Mouse (Mus musculus) CD8-positive naive resting alpha-beta T cell, adult 2 months (primary cell): ENCODE results near the gene Calhm3.
"Not testable (repeated sequence)": the region's sequence is repeated elsewhere in the genome, so short reads cannot be mapped to it uniquely, and the experiment has no call there.

Source experiments
- DNase-seq, 2 experiments: peaks; one replicate each; pipeline ENCODE4 v3.0.0; 2022; ENCODE audit warnings: low read depth in 2 of 2, low spot score in 2 of 2

Calhm3 gene

GRCm38 (mm10) chr19:47168223-47168622, 10.7 kb upstream of the Calhm3 start:
- peak; percentile 19 to 31 for DNase-seq

DNA sequence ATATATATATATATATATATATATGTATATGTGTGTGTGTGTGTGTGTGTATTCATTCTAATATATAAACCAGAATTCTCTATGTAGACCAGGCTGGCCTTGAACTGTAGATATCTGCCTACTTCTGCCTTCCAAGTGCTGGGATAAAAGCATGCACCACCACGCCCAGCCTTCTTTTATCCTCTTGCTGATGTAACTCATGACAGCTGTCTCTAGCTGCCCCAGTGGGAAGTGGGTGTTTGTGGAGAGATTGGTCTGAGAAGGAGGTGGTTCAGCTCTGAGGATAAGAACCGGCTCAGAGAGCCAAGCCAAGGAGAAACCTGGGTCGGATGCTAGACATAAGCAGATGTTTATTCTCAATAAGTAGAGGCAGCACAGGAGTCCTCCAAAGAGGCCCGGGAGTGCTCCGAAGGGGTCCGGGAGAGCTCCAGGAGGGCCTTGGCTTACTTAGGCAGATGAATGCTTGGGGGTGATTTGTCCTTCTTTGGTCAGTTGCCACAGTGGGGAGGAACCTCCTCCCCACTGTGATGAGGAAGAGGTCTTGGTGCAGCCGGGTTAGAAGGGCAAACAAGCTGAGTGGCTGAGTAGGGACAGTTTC, 10.2 kb upstream of the Calhm3 start:
- no peak for DNase-seq

- DNase-seq, result no peak
Observed at GRCm38 (mm10) chr19:47166758-47167157, 9.2 kb upstream of the Calhm3 start.

- DNase-seq, result no peak
Observed at GRCm38 (mm10) chr19:47163176-47163744, 5.7 kb upstream of the Calhm3 start.

GRCm38 (mm10) chr19:47161669-47162068, 4.1 kb upstream of the Calhm3 start:
- no peak for DNase-seq

- no peak for DNase-seq
Observed at GRCm38 (mm10) chr19:47153767-47154166, 3.8 kb downstream of the Calhm3 start.

DNA sequence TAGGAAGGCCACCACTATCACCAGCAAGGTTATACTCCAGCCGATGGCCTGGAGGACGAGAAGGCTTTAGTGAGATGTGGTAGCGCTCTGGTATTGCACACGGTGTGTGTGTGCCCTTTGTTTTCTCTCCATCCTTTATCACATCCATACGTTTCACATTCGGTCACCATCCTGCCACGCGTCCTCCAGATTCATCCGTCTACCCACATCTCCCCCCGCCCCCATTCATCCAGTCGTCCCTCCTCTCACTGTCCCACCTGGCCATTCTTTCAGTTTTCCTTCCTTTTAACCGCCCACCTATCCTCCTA, 5.5 kb downstream of the Calhm3 start:
- no peak for DNase-seq

DNA sequence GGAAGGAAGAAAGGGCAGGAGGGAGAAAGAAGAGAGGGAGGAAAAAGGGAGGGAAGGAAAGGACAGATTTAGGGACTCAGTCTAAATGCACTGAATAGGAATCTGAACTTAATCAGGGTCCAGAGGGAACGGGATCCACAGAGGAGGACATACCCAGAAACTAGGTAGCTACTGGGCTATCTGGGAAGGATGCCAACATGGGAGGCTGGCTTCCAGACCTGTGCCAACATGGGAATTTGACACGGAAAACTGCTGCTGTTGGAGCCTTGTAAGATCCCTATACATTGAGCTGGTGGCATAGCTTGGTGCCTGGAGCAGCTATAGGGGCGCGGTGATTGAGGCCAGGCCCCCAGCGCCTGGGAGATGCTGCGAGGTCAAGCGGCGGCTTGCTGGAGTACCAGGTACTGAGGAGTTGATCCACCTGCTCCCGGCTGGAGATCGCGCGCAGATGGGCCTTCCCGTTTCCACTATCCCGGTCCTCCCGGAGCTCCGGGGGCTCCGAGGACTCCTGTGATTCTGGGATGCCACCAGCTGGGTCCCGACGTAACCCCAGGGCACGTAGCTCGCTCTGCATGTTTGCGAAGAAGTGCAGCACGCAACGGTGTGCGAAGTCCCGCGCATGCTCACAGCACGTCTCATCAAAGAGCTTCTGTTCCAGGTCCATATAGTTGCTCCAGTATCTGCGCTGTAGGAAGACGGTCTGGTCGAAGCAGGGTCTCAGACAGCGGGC, 6.1 kb downstream of the Calhm3 start:
- DNase-seq, result no peak

DNA sequence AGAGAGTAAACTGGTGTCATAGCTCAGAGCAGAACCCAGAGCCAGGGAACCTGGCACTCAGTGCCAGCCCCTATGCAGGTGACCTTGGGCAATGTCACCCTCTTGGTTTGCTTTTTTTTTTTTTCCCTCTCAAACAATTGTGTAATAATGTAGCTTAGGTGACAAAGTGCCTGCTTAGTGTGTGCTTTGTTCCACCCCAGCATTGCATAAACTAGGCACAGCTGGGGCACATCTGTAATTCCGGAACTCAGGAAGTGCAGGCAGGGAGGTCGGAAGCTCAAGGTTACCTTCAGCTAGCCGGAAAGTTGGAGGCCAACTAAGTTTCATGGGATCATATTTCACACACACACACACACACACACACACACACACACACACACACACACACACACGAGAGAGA, 7.7 kb downstream of the Calhm3 start:
- no peak for DNase-seq

DNA sequence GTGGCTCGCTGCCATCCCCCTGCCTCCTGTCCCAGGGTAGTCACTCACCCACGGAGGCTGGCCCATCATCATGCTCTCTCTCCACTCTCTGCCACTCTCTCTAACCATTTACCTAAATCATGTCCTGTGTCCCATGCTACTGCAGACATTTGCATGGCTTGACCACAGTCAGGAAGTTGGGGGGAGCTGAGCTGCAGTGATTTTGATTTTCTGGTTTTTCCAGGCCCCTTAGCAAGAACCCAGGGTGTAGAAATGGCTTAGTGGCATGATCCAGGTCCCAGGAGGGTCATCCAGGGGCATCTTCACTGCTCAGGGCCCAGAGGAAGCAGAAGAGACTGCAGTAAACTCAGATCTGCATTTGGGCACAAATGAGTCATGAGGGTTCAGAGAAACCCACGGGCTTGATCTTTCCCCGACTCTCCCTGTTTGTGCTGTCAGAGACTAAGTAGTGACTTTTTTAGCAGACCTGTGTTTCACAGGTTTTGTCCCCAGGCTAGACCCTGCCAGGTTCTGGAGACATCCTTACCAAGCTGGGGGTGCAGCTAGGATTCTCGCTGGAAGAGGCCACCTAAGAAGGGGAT, 9.2 kb downstream of the Calhm3 start:
- DNase-seq, result no peak

DNA sequence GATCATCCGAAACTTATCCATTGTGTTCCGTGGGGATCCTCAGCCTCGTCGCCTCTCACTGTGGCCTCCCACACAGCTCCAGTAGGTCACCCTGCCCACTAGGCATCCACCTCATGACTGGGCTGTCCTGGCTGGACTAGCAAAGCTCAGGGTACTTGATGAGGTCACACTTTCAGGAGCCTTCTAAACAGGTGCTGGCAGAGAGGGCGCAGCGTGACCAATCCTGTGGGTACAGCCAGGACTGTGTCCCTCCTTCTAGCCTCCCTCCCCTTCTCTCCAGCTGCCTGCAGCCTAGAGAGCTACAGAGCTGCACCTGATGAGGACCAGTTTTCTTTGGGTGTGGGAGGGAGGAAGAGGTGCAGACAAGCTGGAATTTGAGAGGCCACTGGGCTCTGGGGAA, 13.4 kb downstream of the Calhm3 start, which contains the start of gene Calhm1:
TSS of gene Calhm1 (minus strand) at position 101 of the 400 bp plus-strand sequence.
- DNase-seq, result no peak

GRCm38 (mm10) chr19:47142438-47142837, 15.1 kb downstream of the Calhm3 start:
- DNase-seq, result no peak

DNA sequence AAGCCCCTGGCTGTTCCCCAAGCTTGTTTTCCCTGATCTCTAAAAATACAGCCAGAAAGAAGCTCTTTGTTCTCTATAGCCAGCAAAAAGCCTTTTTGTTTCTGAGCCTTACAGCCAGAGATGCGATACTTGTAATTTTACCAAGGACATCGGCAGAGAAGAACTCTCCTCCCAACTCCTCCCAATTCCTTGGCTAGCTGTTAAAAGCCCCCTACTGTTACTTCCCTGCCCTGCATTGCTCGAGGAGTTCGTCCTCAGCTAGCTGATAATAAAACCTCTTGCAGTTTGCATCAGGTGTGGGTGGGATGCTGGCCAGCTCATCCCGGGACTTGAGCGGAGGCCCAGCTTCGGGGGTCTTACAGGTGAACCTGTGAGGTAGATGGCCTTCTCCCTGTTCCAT, 18.0 kb downstream of the Calhm3 start:
- DNase-seq, result not testable (repeated sequence)

DNA sequence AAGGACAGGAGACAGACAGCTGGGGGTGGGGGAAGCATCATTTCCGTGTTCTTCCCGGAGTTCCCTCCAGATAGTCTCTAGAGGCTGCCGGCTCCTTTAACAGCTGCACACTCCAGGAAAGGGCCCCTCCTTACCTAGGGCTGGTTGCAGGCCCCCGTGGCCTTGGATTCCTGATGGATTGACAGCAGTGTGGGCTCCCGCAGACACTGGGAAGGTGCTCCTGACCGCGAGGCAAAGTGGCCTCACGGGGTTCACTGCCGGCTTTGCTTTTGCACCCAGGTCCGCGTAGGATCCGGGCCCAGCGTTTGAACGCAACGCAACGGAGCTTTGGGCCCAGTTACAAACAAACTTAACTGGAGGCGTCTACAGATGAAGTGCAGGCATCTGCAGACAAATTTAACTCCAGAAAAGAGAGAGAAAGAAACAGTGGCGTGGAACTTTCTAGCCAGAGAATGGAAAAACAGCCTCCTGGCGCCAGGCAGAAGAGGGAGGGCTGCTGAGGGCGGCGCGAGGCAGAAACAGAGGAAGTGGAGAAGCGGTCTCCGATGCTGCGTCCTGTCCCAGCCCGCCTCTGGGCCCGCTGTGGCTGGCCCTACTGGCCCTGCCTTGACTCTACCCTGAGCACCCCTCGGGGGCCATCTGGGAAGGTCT, 19.7 kb downstream of the Calhm3 start, which contains the start of gene Calhm2:
TSS of gene Calhm2 (minus strand) at position 524 of the 651 bp plus-strand sequence.
- peak; percentile 17 to 28 for DNase-seq

GRCm38 (mm10) chr19:47137051-47137581, 20.4 kb downstream of the Calhm3 start:
- no peak for DNase-seq

GRCm38 (mm10) chr19:47136170-47136569, 21.4 kb downstream of the Calhm3 start:
- DNase-seq, result no peak

GRCm38 (mm10) chr19:47135568-47135967, 22.0 kb downstream of the Calhm3 start:
- DNase-seq, result no peak

DNA sequence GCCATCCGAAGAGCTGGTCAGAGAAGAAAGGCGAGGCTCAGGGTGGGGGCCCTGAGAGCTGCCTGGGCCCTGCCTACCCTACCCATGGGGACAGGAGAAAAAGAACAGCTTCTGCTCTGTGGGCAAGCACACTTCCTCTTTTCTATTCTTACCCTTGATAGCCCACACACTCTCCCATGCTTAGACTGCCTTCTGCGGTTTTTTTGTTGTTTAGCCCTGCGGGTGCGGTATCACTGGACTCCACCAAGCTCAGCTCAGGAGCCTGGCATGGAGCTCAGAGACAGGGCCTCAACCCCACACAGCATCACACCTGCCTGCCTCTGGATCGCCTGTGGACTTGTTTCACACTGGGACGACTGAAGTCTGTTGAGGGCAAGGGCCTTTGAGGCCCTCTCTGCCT, 24.4 kb downstream of the Calhm3 start:
- no peak for DNase-seq

DNA sequence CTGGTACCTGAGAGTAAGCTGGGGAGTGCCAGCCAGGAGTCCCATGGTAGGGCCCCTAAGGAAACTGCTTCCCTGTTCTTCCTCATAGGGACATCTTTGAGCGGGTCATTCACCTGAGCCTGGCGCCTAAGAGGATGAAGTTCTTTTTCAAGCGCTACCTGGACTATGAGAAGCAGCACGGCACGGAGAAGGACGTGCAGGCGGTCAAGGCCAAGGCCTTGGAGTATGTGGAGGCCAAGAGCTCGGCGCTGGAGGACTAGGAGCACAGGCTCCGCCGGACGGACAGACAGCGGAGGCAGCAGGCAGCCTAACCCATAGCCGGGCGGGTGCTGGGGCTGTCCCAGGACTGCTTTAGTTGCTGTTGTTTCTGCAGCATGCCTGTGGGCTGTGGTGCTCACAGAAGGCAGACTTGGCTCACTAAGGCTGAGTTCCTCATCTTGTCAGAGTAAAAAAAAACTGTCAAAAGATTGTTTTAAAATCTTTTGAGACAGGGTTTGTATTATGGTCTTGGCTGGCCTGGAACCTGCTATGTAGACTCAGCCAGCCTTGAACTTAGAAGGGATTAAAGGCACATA, 26.9 kb downstream of the Calhm3 start:
- no peak for DNase-seq

DNA sequence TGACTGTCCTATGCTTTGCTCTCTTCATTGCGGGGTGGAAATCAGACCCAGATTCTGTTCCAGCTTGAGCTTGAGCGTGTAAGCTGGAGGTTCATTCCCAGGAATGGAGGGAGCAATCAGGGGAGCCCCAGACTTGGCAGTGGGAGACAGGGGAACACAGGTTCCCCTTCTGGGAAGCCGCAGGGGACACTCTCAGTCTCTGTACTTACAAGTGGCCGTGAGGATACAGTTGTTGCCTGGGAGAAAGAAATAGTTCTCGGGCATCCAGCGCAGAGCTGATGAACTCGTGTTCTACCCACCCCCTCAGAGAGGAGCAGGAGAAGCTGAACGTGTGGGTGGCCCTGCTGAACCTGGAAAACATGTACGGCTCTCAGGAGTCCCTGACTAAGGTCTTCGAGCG, 28.7 kb downstream of the Calhm3 start:
- DNase-seq, result no peak

GRCm38 (mm10) chr19:47128164-47128563, 29.4 kb downstream of the Calhm3 start:
- DNase-seq, result no peak
